Mouse (Mus musculus): ENCODE measurements around the gene Btbd3. TPM values are rescaled to one million over a fixed set of nuclear protein-coding genes. Genes with fewer than 3 reads are reported as not detected.
"Not testable (repeated sequence)": the region's sequence is repeated elsewhere in the genome, so short reads cannot be mapped to it uniquely, and the experiment has no call there.

Btbd3 gene
- total RNA-seq, 2 experiments from 2014 or later = 186 to 197 TPM

DNA sequence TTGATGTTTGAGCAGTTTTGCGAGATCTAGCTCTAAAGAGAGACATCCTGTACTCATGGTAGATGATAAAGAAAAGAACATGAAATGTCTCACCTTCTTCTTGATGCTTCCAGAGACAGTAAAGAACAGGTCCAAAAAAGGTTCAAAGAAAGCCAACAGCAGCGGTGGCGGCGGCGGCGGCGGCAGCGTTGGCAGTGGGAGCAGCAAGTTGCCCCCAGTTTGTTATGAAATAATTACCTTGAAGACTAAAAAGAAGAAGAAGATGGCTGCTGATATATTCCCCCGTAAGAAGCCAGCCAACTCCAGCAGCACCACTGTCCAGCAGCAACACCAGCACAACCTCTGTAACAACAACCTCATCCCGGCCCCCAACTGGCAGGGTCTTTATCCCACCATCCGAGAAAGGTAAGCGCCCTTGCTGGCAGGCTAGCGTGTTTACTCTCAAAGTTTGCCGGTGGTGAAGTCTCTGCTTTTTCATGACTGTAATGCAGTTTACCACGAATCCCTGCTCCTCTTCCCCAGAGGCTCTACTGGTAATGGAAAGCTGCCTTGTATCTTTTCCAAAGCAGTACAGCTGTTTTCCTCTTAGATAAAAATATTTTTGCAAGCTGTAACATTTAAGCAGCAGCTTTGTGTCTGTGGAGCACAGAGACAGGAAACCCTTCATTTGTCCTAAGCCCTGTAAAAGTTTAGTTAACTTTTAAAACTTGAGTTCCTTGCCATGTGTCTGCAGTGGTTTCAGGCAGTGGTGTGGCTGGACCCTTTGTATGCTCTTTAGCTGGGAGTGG lies 22.7 kb downstream of the Btbd3 start:
- no peak for DNase-seq (ENCODE audit: low spot score in 2 of 2)

DNA sequence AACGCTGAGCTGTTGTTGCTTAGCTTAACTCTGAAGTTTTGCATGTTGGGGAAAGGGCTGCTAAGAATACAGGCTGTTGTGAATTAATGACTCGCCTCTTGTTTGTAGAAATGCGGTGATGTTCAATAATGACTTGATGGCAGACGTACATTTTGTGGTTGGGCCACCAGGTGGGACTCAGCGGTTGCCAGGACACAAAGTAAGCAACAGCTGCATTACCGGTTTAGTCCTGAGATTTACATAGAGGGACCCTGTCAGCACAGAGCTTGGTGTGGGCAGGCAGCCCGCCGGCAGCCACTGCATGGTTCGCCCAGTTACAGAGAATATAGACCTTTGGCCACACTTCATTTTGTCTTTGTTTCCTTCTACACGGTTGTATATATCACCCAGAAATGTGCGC lies 23.3 kb downstream of the Btbd3 start:
- peak in 1 of 2 experiments; percentile 34 for DNase-seq (ENCODE audit: low spot score in 2 of 2)

DNA sequence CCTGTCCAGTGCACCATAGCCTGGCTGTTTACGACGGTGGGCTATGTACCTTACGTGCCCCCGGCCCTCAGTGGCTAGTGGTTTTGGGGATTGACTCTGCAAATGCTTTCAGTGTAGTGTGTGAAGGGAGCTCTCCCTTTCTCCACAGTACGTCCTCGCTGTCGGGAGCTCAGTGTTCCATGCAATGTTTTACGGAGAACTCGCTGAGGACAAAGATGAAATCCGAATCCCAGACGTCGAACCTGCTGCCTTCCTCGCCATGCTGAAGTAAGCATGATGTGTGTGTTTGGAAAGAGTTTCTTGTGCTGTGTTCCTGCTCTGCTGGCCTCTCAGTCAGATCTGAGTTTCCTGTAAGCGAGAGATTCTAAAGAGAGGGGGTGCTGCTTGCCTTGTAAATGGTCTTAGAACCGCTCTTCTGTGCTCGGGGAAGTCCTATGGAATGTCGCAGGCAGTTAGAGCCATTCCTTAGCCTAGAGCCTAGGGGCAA lies 23.9 kb downstream of the Btbd3 start:
- peak in 1 of 2 experiments; percentile 62 for DNase-seq (ENCODE audit: low spot score in 2 of 2)

DNA sequence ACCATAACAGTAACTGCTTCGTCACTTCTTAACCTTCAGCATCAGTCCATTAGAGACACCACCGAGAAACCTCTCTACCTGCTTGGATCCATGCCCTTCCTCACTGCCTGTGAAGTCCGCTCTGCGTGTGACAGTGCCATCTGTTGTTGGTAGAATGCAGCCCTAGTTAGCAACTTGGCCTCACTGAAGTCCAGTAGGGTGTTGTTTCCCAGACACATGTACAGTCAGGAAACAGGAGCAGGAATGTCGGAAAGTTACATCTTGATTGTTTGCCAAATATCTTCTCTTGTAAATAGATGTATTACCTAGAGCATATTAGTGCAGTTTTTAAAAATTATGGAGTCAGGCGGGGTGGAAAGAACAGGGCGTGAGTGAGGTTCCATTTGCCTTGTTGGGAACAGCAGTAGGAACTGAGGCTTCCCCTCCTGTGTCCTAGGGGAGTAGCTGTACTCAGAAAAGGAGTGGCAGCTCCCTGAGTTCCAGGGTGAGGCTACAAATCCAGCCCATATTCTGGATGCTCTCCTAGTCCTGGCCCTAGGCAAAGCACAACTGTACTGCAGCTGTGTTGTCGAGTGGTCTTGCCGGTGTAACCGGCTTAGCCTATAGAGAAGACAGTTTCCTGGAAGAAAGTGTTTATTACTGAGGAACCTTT lies 25.3 kb downstream of the Btbd3 start:
- peak in 1 of 2 experiments; percentile 64 for DNase-seq (ENCODE audit: low spot score in 2 of 2)

DNA sequence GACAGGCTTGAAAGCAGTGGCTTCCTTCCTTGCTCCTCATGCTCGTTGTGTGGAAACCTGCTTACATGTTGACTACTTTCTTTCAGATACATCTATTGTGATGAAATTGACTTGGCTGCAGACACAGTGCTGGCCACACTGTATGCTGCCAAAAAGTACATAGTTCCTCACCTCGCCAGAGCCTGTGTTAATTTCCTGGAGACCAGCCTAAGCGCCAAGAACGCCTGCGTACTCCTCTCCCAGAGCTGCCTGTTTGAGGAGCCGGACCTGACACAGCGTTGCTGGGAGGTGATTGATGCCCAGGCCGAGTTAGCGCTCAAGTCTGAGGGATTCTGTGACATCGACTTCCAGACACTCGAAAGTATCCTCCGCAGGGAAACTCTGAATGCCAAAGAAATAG lies 27.0 kb downstream of the Btbd3 start:
- DNase-seq (ENCODE audit: low spot score in 2 of 2) = no peak

DNA sequence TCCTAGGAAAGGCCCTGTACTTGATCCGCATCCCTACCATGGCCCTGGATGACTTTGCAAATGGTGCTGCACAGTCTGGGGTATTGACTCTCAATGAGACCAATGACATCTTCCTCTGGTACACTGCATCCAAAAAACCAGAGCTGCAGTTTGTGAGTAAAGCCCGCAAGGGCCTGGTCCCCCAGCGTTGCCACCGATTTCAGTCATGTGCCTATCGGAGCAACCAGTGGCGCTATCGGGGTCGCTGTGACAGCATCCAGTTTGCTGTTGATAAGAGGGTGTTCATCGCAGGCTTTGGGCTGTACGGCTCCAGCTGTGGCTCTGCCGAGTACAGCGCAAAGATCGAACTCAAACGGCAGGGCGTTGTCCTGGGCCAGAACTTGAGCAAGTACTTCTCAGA lies 27.5 kb downstream of the Btbd3 start:
- DNase-seq (ENCODE audit: low spot score in 2 of 2) = no peak

DNA sequence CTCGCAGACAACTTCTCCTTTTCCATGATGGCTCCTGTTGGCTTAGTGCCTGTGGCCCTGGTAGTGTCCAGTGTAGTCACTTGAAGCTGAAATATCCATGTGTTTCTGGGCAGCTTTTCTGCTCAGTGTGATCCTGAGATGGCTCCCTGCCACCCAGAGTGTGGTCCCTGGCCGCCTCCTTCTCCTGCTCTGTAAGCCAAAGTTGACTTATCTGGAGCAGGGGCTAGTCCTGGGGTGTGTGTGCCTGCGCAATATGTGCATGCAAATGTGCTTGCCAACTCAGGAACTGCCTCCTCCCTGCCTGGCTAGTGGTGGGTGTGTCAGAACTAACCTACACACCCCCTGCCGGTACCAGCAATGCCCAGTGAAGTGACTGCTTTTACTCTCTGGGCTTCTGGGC lies 29.4 kb downstream of the Btbd3 start:
- no peak for DNase-seq (ENCODE audit: low spot score in 2 of 2)

DNA sequence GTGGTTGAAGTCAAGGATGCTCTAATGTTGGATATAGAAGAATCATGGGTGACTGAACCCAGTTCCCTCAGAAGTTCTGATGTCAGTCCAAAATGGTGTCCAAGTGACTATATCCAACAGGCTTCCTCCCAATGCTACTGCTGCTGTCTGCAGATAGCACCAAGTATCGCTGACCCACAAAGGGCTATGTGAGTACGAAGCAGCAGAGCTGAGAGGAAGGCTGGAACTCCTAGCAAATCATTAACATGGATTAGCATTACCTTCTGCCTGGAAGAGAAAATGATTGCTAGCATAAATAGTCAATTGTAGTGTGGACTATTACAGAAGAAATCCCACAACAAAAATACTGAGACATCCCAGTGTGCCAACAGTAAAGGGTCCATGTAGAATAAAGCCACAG lies 33.8 kb downstream of the Btbd3 start:
- no peak for DNase-seq (ENCODE audit: low spot score in 2 of 2)

DNA sequence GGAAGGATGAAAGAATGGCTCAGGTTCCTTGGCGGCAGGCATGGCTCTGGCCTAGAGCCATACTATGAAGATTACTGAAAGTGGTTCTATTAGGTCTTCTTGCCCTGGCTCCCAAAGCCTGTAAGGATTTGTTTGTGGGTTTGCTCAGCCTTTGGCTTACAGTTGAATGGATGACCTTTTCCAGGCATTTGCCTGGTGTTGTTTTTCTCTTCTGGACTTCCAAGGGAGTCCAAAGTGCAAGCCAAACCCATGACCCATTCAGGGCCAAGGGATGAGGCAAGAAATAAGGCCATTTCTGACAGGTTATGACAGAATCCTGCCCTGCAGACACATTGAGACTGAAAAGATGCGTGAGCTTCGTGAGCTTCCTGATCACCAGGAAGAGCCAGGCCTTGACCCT lies 37.9 kb downstream of the Btbd3 start:
- DNase-seq (ENCODE audit: low spot score in 2 of 2) = no peak

DNA sequence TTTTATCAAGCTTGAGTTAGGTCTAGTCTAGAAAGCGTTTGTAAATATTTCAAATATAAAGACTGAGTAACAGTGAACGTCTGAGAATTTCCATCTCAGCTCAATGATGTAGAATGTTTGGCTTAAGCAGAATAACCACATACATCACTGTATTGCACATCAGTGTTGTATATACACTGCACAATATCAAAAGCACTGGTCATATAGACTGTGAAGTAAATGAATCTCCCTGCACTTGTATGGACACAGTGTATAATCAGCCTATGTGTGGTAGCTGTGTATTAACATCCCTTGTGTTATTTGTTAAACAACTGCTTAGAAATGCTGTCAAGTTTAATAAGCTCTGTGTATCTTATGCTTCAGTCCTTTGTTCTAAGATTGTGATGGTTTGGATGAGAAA lies 49.9 kb downstream of the Btbd3 start:
- DNase-seq (ENCODE audit: low spot score in 2 of 2) = no peak

DNA sequence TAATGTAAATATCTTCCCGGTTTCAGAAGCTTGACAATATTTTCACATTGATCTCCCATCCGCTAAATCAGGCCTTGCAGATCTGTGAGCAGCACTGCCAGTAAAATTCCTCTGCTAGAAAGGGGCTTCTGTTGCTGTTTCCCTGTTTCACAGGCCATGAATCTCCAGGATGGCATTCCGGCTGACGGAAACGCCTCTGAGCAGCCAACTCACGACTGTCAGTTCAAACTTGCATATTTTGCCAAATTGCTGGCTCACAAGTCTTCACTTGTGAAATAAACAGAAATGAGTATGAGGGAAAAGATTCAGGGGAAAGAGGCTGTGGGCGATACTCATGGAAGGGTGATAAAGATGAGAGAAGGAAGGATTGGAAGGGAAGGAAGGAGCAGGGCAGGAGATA lies 59.3 kb downstream of the Btbd3 start:
- peak in 1 of 2 experiments; percentile 18 for DNase-seq (ENCODE audit: low spot score in 2 of 2)

DNA sequence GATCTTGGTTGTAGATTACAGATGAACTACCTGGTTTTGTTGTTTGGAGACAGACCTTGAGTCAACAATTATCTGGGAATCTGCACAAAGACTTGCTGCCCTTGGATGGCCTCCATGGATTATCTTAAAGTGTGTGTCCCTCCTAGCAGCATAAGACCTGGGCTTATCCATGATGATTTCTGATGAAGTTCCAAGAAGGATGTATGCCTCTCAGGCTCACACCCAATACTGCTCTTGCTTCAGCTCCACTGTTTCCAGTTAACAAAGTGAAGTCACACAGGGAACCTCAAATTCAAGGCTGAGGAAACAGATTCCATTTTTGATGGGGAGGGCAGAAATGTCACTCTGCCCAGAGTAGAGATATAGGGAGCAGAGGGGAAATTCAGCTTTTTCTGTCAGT lies 64.0 kb downstream of the Btbd3 start:
- no peak for DNase-seq (ENCODE audit: low spot score in 2 of 2)

DNA sequence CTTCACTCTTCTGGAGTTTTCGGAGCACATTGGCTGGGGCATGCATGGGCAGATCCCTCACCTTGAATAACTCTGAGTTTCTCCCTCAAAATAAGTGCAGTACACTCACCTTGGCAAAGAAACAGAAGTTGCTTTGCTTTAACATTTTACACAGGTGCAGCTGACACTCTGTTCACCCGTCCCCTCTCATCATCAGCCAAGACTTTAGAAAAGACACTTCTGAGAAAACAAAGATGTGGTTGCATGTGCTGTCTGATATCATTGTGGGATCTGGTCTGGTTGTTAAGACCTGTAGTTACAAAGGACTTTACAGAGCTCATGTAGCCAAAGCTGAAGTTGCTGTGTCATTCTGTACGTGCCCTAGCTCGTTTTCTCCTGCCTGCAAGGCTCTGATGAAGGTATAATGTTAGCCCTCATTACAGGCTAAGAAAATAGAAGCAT lies 64.7 kb downstream of the Btbd3 start:
- no peak for DNase-seq (ENCODE audit: low spot score in 2 of 2)

DNA sequence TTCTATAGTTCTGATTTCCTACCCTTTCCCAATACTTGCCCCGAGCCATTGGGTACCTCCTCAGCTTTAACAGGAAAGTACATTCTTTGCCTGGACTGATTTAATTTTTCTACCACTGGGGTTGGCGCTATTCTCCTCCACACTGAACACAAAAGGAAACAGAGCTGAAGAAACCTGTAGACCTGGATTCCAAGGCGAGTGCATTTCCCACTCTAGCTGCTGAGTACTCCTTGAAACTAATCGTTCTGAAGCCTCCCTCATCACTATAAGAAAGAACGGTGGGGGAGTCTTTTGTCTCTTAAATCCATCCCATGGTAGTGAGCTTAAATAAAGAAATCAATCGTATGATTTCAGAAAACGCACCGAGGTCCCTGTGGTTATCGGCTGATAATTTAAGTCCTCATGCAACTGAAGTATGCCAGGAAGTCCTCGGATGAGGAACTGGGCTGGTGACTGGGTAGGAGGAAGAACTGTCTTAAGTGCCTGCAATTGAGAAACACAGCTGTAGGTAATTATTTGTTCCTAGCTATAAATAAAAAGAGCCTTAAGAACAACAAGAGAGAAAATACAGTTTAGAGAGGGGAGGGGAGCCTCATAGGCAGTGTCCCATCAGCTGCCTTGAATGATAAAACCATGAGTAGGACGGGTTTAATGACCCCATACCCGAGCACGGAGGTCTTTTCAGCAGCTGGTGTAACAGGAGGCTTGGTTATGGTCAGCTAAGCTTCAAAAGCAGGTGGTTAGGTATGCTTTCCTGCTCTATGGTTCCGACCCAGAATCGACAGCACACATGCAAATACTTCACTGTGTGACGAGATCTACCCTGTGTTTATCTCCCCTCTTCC lies 66.1 kb downstream of the Btbd3 start:
- no peak for DNase-seq (ENCODE audit: low spot score in 2 of 2)

DNA sequence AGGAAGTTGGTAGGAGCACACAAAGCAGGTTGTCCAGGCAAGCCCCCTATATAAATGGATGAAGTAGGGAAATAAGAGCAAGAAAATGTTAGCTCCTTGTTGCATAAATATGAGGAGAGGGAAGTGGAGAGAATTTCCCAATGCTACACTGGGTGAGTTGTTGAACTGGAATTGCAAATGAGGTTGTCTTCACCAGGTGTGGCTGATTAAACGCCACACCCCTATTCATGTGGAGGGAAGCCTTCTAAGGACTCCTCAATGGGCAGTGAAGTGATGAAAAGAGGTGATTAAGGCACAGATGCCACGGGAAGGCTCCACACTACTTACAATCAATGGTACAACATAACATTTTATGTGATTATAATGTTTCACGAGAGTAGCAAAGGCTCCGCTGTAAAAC lies 70.0 kb downstream of the Btbd3 start:
- DNase-seq (ENCODE audit: low spot score in 2 of 2) = no peak

DNA sequence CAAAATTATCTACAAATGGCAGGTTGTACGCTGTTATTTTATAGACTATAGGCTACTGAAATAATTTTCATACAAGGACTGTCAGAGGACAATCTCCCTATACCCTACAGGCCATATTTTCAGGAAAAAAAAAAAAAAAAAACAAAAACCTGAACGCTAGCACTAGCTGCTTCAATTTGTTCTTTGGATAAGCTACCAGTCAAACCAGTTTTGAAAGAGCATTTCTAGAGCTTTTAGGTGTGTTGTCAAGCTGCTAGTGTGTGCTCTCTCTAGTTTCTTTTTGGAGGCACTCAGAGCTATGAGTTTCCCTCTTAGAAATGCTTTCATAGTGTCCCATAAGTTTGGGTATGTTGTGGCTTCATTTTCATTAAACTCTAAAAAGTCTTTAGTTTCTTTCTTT lies 77.8 kb downstream of the Btbd3 start:
- not testable (repeated sequence) for DNase-seq (ENCODE audit: low spot score in 2 of 2)

DNA sequence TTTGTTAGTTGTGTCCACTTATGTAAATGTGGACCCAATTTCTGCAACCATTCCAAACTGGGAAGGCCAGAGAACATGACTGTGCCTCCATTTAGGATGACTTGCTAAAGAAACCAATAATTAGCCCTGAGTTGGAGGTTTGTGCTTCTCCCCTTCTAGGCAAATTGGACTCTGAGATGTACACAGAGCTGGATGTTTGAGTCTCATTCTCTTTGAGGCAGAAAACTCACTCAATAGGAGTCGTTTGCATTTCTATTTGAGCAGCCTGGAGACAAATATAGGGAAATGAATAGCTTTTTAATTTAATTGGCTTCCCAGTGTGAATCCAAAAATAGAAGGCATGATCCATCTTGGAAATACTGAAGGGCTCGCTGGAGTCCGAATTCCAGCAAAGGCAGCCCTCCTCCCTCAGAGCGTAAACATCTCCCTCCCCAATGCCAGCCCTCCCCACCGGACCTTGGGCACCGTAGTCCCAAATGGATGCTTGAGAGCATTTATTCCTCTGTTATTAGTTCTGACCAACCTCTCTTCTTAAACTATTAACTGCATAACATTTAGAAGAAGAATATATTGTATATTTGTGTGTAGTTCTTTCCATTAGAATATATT lies 81.6 kb downstream of the Btbd3 start:
- no peak for DNase-seq (ENCODE audit: low spot score in 2 of 2)

DNA sequence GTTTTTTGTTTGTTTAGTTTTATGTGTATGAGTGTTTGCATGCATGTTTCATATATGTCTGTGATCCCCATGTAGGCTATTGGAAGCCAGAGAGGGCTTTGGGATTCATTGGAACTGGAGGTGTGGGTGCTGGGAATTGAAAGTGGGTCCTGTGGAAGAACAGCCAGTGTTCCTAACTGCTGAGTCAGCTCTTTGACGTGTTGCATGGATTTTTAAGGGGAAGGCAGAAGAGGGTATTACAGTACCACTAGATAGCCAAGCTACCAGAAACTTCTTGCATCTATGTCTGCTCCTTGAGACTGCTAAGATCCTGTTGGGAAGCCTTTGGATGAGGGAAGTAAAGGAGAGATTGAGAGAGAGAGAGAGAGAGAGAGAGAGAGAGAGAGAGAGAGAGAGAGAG lies 82.2 kb downstream of the Btbd3 start:
- no peak for DNase-seq (ENCODE audit: low spot score in 2 of 2)

DNA sequence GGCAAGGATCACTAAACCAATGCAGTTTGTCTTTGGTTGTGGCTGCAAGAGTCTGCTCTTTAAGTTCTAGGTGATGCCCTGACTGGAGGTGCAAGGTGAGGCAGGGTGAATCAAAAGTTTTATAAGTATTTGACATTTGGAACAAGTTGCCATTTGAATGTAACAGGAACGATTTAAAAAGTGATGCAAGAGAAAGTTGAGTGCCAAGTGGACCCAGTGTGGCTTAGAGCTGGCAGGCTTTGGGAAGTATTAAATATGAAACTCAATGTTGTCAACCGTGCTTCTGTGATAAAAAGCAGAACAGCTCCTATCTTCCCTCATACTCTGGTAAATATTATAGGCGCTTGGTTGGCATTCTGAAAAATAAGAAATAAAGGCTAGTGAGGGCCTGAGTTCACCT lies 99.0 kb downstream of the Btbd3 start:
- no peak for DNase-seq (ENCODE audit: low spot score in 2 of 2)

DNA sequence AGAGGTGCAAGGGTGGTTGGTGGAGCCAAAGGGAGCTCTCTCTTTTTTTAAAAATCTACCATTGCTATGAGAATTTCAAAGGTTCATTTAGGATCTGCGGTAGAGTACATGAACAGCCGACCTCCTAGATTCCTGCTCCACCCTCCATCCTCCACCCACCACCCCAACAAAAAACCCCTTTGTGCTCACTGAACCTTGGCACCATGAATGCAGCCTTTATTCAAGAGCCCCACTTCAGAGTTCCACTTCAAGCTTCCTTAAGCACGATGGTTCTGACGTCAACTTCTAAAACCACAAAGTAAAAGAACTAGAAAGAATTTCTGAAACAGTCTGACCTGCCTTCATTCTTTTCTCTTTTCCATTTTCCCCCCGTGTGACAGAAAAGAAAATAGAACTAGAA lies 106.1 kb downstream of the Btbd3 start:
- no peak for DNase-seq (ENCODE audit: low spot score in 2 of 2)

DNA sequence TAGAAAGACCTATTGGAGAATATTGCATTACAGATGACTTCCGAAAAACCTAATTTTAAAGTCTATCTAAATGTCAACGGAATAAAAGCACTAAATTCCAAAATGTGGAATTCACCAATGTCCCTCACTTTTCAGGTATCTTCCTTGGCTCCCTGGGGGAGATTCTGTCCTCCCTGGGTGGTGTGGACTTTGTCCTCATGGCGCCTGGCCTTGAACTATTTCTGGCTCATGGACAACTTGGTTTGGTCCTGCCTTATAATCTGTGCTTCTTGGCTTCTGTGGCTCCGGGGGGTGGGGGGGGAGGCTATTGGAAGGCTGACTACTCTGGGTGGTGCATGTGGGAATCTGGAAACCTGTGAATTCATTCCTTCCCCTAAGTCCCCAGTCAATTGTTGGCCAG lies 109.0 kb downstream of the Btbd3 start:
- DNase-seq (ENCODE audit: low spot score in 2 of 2) = no peak
